Mouse (Mus musculus): Measurements from ENCODE around the gene Npdc1. TPM values are rescaled to one million over a fixed set of nuclear protein-coding genes. Genes with fewer than 3 reads are reported as not detected.

The Npdc1 gene
- total RNA-seq (2017): not detected in 3 replicates

DNA sequence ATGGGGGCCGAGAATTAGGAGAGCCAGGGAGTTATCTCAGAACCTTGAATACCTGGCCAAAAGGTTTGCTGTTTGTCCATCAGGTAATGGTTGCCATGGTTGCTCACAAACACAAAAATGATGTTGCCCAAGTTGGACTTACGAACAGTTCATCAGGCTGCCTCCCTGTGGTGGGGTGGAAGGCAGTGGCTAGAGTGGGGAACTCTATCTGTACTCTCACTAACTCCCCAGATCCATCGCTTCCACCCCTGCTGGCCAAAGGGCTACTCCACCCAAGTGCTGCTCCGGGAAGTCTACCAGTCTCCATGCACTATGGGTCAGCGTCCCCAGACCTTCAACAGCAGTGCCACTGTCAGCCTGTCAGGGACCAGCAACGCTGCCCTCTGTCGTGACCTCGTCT lies at the start of gene Npdc1:
Gene Npdc1 (plus strand): TSS at position 301 of the 400 bp plus-strand sequence.
- ATAC-seq (replicated peaks; ENCODE audit: insufficient number of reproducible peaks, low FRiP score, low TSS enrichment, poor library complexity, severe bottlenecking): no peak

DNA sequence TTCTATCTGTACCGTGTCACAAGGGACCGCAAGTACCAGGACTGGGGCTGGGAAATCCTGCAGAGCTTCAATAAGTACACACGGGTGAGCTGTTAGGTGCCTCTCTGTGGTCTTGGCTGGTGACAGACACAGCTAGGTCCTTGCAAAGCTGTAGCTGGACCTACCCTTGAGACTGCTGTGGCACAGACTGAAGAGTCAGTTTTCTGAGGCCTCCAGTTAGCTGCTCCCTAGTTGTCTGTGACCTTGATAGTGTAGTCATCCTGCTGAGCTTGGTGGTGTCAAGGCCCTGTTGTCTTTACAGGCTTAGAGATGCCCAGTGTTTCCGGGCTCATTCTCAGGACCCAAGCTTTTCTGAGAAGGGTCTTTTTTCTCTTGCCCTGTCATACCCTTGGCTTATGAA lies 49.7 kb upstream of the Npdc1 start:
- no peak for ATAC-seq (replicated peaks; ENCODE audit: insufficient number of reproducible peaks, low FRiP score, low TSS enrichment, poor library complexity, severe bottlenecking)

DNA sequence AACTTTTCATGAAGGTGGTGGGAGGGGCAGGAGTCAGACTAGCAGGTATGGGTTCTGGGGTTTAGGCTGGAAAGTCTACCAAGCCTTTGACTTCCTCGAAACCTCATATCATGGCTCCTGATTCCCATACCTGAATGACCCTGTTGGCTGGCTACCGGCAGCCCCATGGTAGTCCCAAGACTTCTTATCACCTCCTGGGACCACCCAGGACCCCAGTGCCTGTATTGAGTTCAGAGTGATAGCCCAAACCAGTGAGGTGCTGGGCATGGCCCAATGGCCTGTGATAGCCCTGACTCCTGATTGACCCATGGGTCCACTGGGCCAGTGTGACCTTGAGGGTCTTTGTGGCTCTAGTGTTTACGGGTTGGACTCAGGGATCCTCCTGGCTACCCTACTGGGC lies 48.5 kb upstream of the Npdc1 start:
- ATAC-seq (replicated peaks; ENCODE audit: insufficient number of reproducible peaks, low FRiP score, low TSS enrichment, poor library complexity, severe bottlenecking): no peak

DNA sequence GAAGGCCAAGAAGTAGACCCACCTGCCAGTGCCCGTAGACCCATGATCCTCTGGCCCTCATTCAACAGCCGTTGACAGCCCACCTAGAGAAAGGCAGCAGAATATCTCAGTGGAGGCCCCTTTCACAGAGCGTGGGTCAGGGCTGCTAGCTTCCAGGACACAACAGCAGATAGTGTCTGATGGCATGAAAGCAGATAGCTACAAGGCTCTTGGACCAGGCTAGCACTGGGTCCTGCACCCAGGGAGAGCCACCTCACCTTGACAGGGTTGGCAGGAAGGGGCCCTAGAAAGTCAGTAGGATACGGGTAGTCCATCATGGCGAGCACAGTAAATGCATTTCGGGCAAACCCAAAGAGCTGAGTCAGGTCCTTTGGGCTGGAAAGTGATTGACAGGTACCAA lies 44.9 kb upstream of the Npdc1 start:
- no peak for ATAC-seq (replicated peaks; ENCODE audit: insufficient number of reproducible peaks, low FRiP score, low TSS enrichment, poor library complexity, severe bottlenecking)

DNA sequence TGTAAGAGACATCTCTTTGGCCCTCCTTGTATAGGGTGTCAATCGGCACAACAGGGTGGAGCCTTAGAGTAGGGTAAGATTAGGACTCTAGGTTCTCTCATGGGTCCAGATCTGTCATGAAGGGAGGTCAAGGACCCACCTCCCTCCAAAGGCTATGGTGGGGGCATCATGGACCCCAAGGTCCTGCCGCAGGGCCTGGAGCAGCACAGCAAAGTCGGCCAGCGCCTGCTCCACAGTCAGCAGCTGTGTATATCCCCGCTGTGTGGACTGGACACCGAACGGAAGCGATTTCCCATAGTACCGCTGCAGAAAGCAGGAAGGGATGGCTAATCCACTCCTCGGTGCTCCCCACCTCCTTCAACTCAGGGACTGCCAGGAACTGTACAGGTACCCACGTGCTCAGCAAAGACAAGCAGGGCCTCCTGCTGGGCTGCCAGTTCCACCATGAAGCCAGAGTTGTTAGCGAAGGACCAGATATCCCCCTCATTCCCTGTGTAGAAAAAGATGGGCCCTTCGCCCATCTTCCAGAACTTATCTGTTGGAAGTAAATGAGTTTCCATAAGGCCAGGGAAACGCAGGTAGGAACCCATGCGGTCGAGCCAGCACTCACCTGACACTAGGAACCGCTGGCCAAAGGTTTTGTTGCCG lies 43.6 kb upstream of the Npdc1 start:
- no peak for ATAC-seq (replicated peaks; ENCODE audit: insufficient number of reproducible peaks, low FRiP score, low TSS enrichment, poor library complexity, severe bottlenecking)

DNA sequence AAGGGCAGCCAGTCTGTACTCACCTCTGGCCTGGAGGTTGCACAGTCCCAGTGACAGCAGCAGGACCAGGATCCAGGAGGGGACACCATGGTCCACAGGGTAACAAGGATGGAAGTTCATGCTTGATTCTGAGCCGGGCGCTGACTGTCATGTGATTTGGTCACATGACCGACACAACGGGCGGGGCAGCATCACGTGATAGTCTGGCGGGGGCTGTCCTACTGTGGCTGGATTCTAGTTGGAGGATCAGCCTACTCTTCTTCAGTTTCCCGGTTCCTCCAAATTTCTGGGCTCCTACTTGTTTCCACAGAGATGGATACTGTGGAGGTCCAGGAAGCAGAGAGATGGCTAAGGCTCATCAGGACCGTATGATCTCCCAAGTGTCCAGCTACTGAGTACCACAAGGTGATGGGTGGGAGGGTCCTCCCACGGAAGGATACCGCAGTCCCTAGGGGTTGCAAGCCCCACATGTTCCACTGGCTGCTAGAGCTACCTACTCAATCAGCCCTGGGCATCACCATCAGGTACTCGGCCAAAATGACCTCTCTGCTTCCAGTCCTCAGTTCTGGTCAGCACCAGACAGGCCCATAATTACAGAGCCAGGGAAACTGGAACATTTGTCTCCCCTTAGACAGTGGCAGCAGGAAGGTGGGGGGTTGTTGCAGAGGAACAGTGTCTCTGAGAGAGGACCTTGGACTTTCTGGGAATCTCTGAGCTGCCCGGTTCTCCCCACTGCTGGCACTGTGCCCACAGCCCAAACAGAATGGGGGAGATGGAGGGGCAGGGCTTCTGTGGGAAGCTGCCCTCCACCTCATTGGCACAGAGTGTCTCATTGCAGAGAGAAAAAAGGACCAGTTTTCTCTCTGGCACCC lies 42.7 kb upstream of the Npdc1 start, which contains the start of gene Dpp7:
Gene Dpp7 (minus strand): TSS at position 152 of the 872 bp plus-strand sequence.
- ATAC-seq (replicated peaks; ENCODE audit: insufficient number of reproducible peaks, low FRiP score, low TSS enrichment, poor library complexity, severe bottlenecking): peak; percentile 86

DNA sequence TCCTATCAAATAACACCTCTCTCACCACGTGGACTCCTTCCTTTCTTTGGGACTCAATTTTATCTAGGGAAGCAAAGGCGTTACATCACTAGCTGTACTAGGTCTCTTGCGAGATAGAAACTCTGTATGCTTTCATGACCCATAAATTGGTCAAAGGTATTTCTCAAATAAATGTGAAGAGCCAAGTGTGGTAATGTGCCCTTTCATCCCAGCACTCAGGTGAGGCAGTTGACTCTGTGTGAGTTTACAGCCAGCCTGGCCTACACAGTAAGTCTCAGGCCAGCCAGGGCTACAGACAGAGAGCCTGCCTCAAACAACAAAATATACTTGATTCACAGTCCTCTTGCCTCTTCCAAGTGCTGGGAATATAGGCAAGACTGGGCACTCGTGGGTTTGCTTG lies 39.3 kb upstream of the Npdc1 start:
- no peak for ATAC-seq (replicated peaks; ENCODE audit: insufficient number of reproducible peaks, low FRiP score, low TSS enrichment, poor library complexity, severe bottlenecking)

DNA sequence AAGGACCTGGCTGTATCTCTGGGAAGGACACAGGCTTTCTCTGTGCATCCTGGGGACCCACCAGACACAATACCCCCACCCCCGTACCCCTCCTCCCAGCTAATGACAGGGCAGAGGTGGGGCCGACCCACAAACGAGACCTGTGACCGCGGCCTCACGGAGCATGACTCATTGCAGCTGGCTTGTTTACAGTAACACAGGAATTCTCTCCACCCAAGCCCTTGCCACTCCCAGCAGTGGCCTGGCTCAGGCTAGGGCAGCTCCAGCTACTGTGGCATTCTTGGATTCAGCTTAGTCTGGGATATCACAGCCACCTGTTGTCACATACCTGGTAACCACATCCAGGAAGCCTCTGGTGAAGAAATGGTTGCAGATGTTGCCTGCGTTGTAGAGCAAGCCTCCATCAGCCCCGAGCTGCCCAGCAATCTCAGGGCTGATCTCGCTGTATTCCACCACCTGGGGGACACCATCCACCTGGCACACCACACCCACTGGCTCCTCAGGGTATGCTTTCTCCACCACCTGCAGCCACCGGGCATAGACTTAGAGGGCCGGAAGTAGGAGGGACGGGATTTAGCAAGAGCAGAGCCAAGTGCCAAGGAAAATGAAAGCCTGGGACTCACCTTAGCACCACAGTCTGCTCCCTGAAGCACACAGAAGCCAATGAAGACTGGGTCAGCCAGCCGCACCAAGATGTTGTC lies 35.5 kb upstream of the Npdc1 start:
- ATAC-seq (replicated peaks; ENCODE audit: insufficient number of reproducible peaks, low FRiP score, low TSS enrichment, poor library complexity, severe bottlenecking): no peak

DNA sequence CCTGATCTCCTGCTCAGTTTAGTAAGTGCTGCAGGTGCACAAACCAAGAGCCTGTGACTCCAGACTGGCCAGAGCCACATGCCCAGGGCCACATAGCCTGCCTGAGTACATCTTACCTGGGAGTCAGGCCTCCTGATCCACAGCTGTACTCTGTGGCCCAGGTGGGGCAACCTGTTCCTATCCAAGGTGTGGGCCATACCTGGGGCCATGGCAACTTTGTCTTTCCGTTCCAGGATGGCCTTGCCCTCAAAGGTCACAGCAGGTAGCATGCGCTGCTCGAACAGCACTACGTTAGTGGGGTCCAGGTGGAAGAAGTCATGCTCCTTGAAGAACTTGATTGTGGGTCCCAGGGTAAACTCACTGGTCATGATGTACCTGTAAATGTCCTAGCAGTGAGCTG lies 34.8 kb upstream of the Npdc1 start:
- ATAC-seq (replicated peaks; ENCODE audit: insufficient number of reproducible peaks, low FRiP score, low TSS enrichment, poor library complexity, severe bottlenecking): no peak

DNA sequence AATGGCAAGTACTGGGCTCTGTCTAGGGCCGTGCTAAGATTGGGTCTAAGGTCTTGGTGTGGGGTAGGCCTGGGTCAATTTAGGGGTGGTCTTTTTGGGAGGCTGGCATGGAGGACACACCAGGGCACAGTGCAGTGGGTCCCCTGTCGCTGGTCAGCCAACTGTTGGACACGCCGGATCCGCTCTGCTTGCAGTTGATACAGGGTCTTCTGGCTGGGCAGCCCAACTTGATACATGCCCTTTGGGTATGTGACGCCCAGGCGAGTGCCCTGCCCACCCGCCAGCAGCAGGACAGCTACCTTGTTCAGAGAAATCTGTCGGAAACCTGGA lies 34.4 kb upstream of the Npdc1 start:
- 0 out of 2 replicates have a peak, but pooled peaks have one; percentile 4 for ATAC-seq (replicated peaks; ENCODE audit: insufficient number of reproducible peaks, low FRiP score, low TSS enrichment, poor library complexity, severe bottlenecking)

DNA sequence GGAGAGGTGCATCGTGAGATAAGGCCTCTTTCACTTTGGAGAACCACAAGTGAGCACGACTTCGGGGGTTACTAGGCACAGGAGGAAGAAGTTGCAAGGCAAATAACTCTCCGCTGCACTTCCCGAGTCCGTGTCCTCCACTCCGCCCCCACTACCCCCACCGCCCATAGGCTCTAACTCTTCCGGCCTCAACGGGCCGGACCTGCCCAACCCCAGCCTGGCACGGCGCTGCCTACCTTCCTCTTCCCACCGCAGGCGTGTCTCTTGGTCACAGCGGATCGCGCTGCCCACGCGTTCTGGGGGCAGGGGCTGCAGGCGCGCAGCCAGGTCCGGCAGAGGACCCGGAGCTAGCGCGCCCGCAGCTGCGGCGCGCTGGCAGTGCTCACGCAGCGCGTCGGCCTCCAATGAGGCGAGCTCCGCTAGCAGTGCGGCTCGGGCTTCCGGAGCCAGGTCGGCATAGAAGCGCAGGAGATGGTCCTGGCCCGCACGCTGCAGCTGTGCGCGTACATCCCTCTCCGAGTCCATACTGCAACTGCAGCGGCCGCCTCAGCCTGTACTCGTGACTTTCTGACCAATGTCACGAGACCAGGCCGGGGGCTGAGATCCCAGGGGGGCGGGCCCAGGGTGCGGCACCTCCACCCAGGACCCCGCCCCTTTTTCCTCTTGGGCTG lies 33.9 kb upstream of the Npdc1 start, which contains the start of gene Uap1l1:
Gene Uap1l1 (minus strand): TSS at position 592 of the 671 bp plus-strand sequence.
- ATAC-seq (replicated peaks; ENCODE audit: insufficient number of reproducible peaks, low FRiP score, low TSS enrichment, poor library complexity, severe bottlenecking): peak; percentile 55

DNA sequence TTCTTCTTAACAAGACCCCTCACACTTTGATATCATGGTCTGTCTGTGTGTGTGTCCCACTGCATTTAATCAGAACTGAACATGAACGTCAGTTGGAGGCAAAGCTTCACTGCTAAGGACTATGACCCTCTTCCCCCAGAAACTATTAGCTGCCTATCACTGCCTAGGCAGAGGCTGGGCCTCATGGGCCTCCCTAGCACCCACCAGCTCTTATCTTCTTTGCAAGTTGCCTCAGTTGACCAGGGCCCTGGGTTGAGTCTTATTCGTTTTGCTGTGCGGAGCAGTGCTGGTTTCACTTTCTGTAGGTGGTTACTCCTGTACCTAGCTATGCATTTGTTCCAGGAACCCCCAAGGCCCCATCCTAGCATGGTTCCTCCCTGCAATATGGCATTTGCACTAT lies 29.2 kb upstream of the Npdc1 start:
- ATAC-seq (replicated peaks; ENCODE audit: insufficient number of reproducible peaks, low FRiP score, low TSS enrichment, poor library complexity, severe bottlenecking): no peak

DNA sequence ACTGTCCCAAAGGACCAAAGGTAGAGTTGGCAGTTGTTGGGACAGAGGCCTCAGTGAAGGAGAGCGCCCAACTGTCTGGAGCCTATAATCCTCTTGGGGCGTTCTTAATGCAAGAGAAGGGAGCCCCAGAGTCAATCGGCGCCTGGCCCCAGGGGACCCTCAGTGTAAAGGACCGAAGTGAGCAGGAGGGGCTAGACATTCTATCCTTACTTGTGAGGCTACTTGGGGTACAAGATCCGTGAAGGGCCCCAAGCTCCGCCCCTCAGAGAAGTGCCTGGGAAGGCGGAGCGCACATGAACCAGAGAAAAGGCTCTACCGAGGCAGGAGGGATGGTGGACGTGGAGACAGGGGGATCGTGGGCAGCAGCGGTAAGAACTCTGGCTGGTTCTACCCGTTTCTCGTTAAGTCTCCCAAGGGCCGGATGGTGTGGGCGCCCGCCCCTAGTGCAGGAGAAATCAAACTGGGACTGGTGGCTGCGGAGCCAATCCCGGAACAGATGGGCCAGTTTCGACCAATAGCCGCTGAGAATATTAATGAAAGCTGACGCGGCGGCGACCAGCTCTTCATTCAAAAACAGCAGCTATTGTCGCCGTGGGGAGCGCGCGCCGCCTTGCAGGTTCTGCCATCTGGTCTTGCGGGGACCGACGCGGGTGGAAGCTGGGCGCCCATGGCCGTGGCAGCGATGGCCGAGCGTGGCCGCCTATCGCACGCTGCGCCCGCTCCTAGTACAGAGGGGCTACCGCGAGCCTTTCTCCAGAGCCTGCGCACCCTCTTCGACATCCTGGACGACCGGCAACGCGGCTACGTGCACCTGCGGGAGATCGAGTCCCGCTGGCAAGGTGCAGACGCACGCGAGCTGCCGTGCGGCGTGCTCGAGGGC lies 27.1 kb upstream of the Npdc1 start, which contains the start of gene Sapcd2:
Gene Sapcd2 (plus strand): TSS at position 558 of the 880 bp plus-strand sequence.
- ATAC-seq (replicated peaks; ENCODE audit: insufficient number of reproducible peaks, low FRiP score, low TSS enrichment, poor library complexity, severe bottlenecking): peak; percentile 95

DNA sequence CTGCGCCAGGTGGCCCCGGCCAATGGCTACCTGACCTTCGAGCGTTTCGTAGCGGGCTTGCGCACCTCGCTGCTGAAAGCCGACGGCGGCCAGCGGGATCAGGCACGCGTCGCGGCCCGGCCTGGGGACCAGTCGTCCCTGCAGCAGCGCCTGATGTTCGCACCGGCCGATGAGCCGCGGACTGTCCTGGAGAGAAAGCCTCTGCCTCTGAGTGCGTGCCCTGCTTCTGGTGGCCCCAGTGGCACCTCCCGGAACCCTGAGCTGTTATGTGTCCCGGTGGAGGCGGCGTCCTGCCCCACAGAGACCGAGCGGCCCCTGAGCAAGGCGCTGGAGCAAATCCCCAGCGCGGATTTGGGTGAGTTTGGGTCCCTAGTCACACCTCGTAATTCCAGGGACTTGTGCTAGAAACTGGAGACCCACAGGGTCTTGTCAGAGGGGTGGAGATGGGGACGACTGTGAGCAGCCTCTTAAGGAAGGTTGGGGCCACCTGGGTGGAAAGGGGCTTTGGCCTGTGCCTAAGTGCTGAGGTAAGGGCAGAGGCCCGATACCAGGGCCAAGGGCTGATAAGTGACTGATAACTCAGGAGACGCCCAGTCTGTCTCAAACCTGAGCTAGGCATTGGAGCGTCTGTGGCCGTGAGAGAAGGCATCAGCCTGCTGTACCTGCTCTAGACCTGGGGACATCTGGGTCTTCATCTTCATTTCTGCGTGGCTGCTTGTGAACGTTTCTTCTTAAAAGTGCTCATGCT lies 26.3 kb upstream of the Npdc1 start:
- no peak for ATAC-seq (replicated peaks; ENCODE audit: insufficient number of reproducible peaks, low FRiP score, low TSS enrichment, poor library complexity, severe bottlenecking)

DNA sequence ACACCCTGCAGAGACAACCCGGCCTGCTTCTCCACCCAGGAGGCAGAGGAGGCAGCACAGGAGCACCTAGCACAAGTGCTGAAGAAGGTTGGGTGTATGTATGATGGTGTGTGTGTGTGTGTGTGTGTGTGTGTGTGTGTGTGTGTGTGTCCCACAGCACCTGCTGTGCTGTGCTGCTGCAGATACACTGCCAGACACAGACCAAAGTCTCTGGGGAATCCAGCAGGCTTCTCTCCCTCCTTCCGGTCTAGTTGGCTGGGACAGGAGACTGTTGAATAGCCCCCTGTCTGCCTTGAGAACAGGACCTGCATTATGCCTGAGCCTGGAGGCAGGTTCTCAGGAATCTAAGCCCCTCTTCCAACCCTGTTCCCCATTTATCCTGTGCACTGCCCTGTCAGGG lies 25.7 kb upstream of the Npdc1 start:
- ATAC-seq (replicated peaks; ENCODE audit: insufficient number of reproducible peaks, low FRiP score, low TSS enrichment, poor library complexity, severe bottlenecking): no peak

DNA sequence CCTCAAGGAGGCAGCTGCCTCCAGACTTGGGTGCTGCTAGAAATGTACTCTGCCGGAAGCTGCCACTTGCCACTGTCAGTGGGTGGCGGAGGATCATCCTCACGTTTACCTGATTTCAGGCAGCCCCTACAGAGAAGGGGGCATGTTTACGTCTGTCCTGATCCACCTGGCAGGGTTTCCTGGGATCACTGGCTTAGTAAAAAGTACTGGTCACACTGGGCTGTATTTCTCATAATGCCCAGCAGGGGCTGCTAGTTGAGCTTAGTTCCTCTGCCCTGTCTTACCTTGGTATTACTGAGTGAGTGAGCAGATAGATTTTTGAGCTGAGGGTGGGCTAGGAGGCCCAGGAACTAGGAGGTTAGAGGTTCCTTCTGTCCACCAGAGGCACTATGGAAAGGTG lies 22.6 kb upstream of the Npdc1 start:
- no peak; the same call in 1 of the 2 replicates for ATAC-seq (replicated peaks; ENCODE audit: insufficient number of reproducible peaks, low FRiP score, low TSS enrichment, poor library complexity, severe bottlenecking)

DNA sequence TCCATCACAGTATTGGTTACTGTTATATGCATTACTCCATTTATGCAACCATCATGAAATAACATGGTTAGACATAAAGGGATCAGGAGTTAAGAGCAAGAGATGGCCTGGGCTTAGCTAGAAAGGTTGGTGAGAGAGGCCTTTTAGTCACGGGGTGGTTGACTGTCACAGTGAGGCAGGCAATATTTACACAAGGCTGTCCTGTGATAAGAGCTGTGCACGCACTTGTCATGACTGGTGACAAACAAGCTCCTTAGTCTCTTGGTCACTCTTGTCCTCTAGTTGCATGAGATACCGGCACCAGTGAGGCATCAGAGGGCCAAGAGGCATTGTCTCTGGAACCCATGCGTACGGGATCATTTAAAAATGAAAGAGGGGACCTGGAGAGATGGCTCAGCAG lies 14.7 kb upstream of the Npdc1 start:
- ATAC-seq (replicated peaks; ENCODE audit: insufficient number of reproducible peaks, low FRiP score, low TSS enrichment, poor library complexity, severe bottlenecking): no peak
